Mouse (Mus musculus) kidney, postnatal 14 days (tissue): Measurements from ENCODE around the gene Pilrb2.

Experiments
- DNase-seq: peaks from one replicate; pipeline ENCODE4 v3.0.0; 2022; ENCODE audit warnings: mixed read lengths

Pilrb2 gene

GRCm38 (mm10) chr5:137831506-137831905 lies 40.1 kb downstream of the Pilrb2 start:
- DNase-seq, result no peak

- no peak for DNase-seq
Measured at GRCm38 (mm10) chr5:137831106-137831505, 40.5 kb downstream of the Pilrb2 start.

- no peak for DNase-seq
Measured at GRCm38 (mm10) chr5:137830238-137830637, 41.4 kb downstream of the Pilrb2 start.

- DNase-seq, result no peak
Measured at GRCm38 (mm10) chr5:137828694-137829093, 42.9 kb downstream of the Pilrb2 start.

GRCm38 (mm10) chr5:137826421-137826820 lies 45.2 kb downstream of the Pilrb2 start:
- no peak for DNase-seq

- no peak for DNase-seq
Measured at GRCm38 (mm10) chr5:137825971-137826370, 45.6 kb downstream of the Pilrb2 start.

- no peak for DNase-seq
Measured at GRCm38 (mm10) chr5:137825030-137825429, 46.6 kb downstream of the Pilrb2 start.

- DNase-seq, result no peak
Measured at GRCm38 (mm10) chr5:137823455-137824045, 48.1 kb downstream of the Pilrb2 start.

GRCm38 (mm10) chr5:137822602-137823001 lies 49.0 kb downstream of the Pilrb2 start:
- DNase-seq, result no peak

- no peak for DNase-seq
Measured at GRCm38 (mm10) chr5:137822126-137822525, 49.5 kb downstream of the Pilrb2 start.

GRCm38 (mm10) chr5:137817466-137818222 lies 54.0 kb downstream of the Pilrb2 start:
- DNase-seq, result no peak
